Comparison of ENCODE assay signal across 16 mouse cellular contexts in genomic region chr1:127045711-127046420, GRCm38 (mm10).
"Had no signal": no experiment of that assay in that cellular context is flagged by ENCODE, and none has a peak within 500 bp of the region (broad histone marks: within the 10 kb centered on the region; RNA-seq: fewer than 3 reads in every experiment).

No protein-coding gene starts in this region.

- H3K4me3 ChIP-seq: neural tube, embryonic 13.5 days; neural tube, embryonic 15.5 days; stomach, embryonic 15.5 days had no signal

- H3K4me1 ChIP-seq: neural tube, embryonic 13.5 days; neural tube, embryonic 15.5 days; stomach, embryonic 15.5 days had no signal

- H3K36me3 ChIP-seq: neural tube, embryonic 13.5 days; neural tube, embryonic 15.5 days; stomach, embryonic 15.5 days had no signal

- H3K9me3 ChIP-seq: neural tube, embryonic 13.5 days; neural tube, embryonic 15.5 days; stomach, embryonic 15.5 days had no signal

- DNase-seq: retina, postnatal 1 day; right cerebral cortex, adult 18-20 months; right cerebral cortex, postnatal 14 days; right cerebral cortex, postnatal 25 days; right cerebral cortex, postnatal 4 days; spleen, adult 18-20 months; thymus, adult 18-20 months; thymus, adult 2 months; thymus, postnatal 14 days; thymus, postnatal 25 days; thymus, postnatal 36 days; thymus, postnatal 4 days had no signal

- H3K27me3 ChIP-seq: neural tube, embryonic 13.5 days; neural tube, embryonic 15.5 days; stomach, embryonic 15.5 days had no signal

- H3K27ac ChIP-seq: neural tube, embryonic 13.5 days; neural tube, embryonic 15.5 days; stomach, embryonic 15.5 days; stomach, postnatal 0 days had no signal

- H3K4me2 ChIP-seq: neural tube, embryonic 13.5 days; neural tube, embryonic 15.5 days; stomach, embryonic 15.5 days had no signal

- H3K9ac ChIP-seq: neural tube, embryonic 13.5 days; neural tube, embryonic 15.5 days; stomach, embryonic 15.5 days had no signal
